Comparison of ENCODE assay signal across 8 mouse cellular contexts in genomic region chr9:120020285-120020890, GRCm38 (mm10). TPM values are rescaled to one million over a fixed set of nuclear protein-coding genes. Genes with fewer than 3 reads are reported as not detected.
DNase-seq lines count a peak whose midpoint lies in the region; ATAC-seq lines count a peak whose summit lies in the region.

No protein-coding gene starts in this region.

- 42% methylated on average over 7 of the region's 7 CpGs for WGBS in kidney, embryonic 15.5 days
- WGBS in liver, embryonic 13.5 days (ENCODE audit: insufficient replicate concordance) = 33% methylated on average over 7 of the region's 7 CpGs

- no peaks in the 10 kb centered on the region for H3K27me3 ChIP-seq in kidney, embryonic 15.5 days
- H3K27me3 ChIP-seq in liver, embryonic 13.5 days = no peaks in the 10 kb centered on the region

- ATAC-seq in granulocyte monocyte progenitor cell, adult 5-6 weeks (replicated peaks; ENCODE audit: poor library complexity, severe bottlenecking) = peak; percentile 36
- no peak for ATAC-seq in kidney, embryonic 15.5 days (replicated peaks; ENCODE audit: low FRiP score)
- no peak for ATAC-seq in liver, embryonic 13.5 days (ENCODE audit: low read depth)

- H3K9ac ChIP-seq in kidney, embryonic 15.5 days = no peak overlapping the region
- no peak overlapping the region for H3K9ac ChIP-seq in liver, embryonic 13.5 days

- no peak overlapping the region for H3K4me2 ChIP-seq in kidney, embryonic 15.5 days
- H3K4me2 ChIP-seq in liver, embryonic 13.5 days = no peak overlapping the region

- H3K27ac ChIP-seq in kidney, embryonic 15.5 days = 0 out of 2 replicates have a peak overlapping the region, but pooled peaks have one; percentile 32
- H3K27ac ChIP-seq in liver, embryonic 13.5 days = no peak overlapping the region

- H3K4me1 ChIP-seq in kidney, embryonic 15.5 days = peaks cover 13% of the 10 kb centered on the region; the same call in 1 of the 2 replicates
- H3K4me1 ChIP-seq in liver, embryonic 13.5 days (replicated peaks) = no peaks in the 10 kb centered on the region

- no peaks in the 10 kb centered on the region for H3K9me3 ChIP-seq in kidney, embryonic 15.5 days (replicated peaks)
- no peaks in the 10 kb centered on the region for H3K9me3 ChIP-seq in liver, embryonic 13.5 days (replicated peaks)

- peak; percentile 72 for DNase-seq in CD4-positive helper T cell, adult 2 months (ENCODE audit: low read depth, low spot score)
- peak; percentile 74 for DNase-seq in MN1 (ENCODE audit: low spot score)
- DNase-seq in cerebellum, postnatal 25 days = peak; percentile 80 to 88
- peak; percentile 45 for DNase-seq in liver, embryonic 13.5 days
- peak; percentile 38 for DNase-seq in retina, postnatal 7 days (ENCODE audit: low read depth, low spot score)
- peak; percentile 88 for DNase-seq in thymus, postnatal 4 days

- no peak overlapping the region for H3K4me3 ChIP-seq in kidney, embryonic 15.5 days (replicated peaks)
- H3K4me3 ChIP-seq in liver, embryonic 13.5 days (replicated peaks) = no peak overlapping the region

- no peaks in the 10 kb centered on the region for H3K36me3 ChIP-seq in kidney, embryonic 15.5 days
- no peaks in the 10 kb centered on the region for H3K36me3 ChIP-seq in liver, embryonic 13.5 days

RNA-seq across cellular contexts. Expression of gene Xirp1, which starts 3.0 kb away (rescaled TPM):
- total RNA-seq in granulocyte monocyte progenitor cell, adult 5-6 weeks (2014; fragmentation: Nextera tagmentation) = not detected in 2 replicates
- not detected in 2 replicates for total RNA-seq in granulocyte monocyte progenitor cell, adult 5-6 weeks (2017)
- polyA plus RNA-seq in kidney, embryonic 15.5 days (2015; fragmentation: Nextera tagmentation; extraction: Ambion mirVana) = 0.38 and 0.41 TPM in 2 replicates
- polyA plus RNA-seq in liver, embryonic 13.5 days (2015; fragmentation: Nextera tagmentation; extraction: Ambion mirVana) = 0.01 and 0.14 TPM in 2 replicates

RNA-seq across cellular contexts. Expression of gene Csrnp1, which starts 35.9 kb away (rescaled TPM):
- total RNA-seq in granulocyte monocyte progenitor cell, adult 5-6 weeks (2014; fragmentation: Nextera tagmentation) = 1.3 and 8.5 TPM in 2 replicates
- 8.8 and 16.9 TPM in 2 replicates for total RNA-seq in granulocyte monocyte progenitor cell, adult 5-6 weeks (2017)
- 5.6 and 7.1 TPM in 2 replicates for polyA plus RNA-seq in kidney, embryonic 15.5 days (2015; fragmentation: Nextera tagmentation; extraction: Ambion mirVana)
- 1.2 and 1.3 TPM in 2 replicates for polyA plus RNA-seq in liver, embryonic 13.5 days (2015; fragmentation: Nextera tagmentation; extraction: Ambion mirVana)

RNA-seq across cellular contexts. Expression of gene Cx3cr1, which starts 49.3 kb away (rescaled TPM):
- 8.9 and 10.5 TPM in 2 replicates for total RNA-seq in granulocyte monocyte progenitor cell, adult 5-6 weeks (2014; fragmentation: Nextera tagmentation)
- 10.5 and 11.3 TPM in 2 replicates for total RNA-seq in granulocyte monocyte progenitor cell, adult 5-6 weeks (2017)
- 6.6 and 7.3 TPM in 2 replicates for polyA plus RNA-seq in kidney, embryonic 15.5 days (2015; fragmentation: Nextera tagmentation; extraction: Ambion mirVana)
- 3.5 and 4.3 TPM in 2 replicates for polyA plus RNA-seq in liver, embryonic 13.5 days (2015; fragmentation: Nextera tagmentation; extraction: Ambion mirVana)

Comparison
In these comparisons a context has a peak if more than half of its experiments do, and no peak if none do; other contexts are left out.
1. DNase-seq: peak in every context shown above with its lines; median percentile 88 in thymus, postnatal 4 days; 84 in cerebellum, postnatal 25 days; 74 in MN1; 72 in CD4-positive helper T cell, adult 2 months; 45 in liver, embryonic 13.5 days; 38 in retina, postnatal 7 days.